Mouse (Mus musculus) spleen, adult 12 weeks (tissue): Measurements from ENCODE around the gene Zdhhc7.

ENCODE experiments used
- DNase-seq: peaks from one replicate; pipeline ENCODE4 v3.0.0; 2022; ENCODE audit warnings: low spot score

Zdhhc7 gene

GRCm38 (mm10) chr8:120114315-120114841, 13.1 kb upstream of the Zdhhc7 start:
- DNase-seq, result no peak

- DNase-seq, result peak; percentile 99
These were observed 12.5 kb upstream of the Zdhhc7 start, which contains the start of gene 6430548M08Rik for GRCm38 (mm10) chr8:120113758-120114255. TSS of gene 6430548M08Rik (plus strand) at chr8:120114152.

- DNase-seq, result no peak
These were observed 12.0 kb upstream of the Zdhhc7 start for GRCm38 (mm10) chr8:120113306-120113705.

DNA sequence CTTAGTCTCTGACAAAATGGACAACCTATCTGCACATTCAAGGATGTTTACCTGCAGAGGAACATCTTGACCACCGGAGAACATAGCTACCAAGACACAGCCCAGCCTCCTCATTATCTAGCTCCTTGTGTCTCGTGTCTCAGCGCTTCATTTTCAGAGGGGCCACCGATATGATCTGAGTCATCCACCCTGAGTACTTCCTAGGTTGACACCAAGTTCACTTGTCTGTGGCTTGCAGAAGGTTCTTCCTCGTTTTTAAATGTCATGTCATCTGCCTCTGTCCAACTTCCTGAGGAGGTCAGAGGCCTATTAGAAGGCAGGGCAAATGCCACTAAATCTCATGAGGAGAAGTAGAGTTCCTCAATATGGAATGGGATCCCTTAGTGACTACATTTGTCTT, 11.3 kb upstream of the Zdhhc7 start:
- no peak for DNase-seq

- no peak for DNase-seq
These were observed 10.1 kb upstream of the Zdhhc7 start for GRCm38 (mm10) chr8:120111382-120111781.

DNA sequence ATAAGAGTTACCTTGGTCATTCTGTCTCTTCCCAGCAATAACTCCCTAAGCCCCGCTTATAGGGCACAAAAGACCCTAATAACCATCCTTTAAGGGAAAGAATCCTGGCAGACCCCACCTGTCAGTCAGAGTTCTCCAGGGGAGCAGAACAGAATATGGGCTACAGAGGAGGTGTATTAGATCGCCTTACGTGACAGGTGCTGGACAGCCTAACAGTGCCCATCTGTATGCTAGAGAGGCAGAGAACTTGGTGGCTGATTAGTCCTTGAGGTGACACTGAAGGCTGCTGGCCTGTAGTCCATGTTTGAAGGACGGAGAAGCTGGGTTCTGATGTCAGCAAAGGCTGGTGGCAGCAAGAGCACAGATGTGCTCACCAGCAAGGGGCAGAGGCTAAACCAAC, 9.7 kb upstream of the Zdhhc7 start:
- DNase-seq, result no peak

GRCm38 (mm10) chr8:120109149-120109548, 7.9 kb upstream of the Zdhhc7 start:
- DNase-seq, result no peak

DNA sequence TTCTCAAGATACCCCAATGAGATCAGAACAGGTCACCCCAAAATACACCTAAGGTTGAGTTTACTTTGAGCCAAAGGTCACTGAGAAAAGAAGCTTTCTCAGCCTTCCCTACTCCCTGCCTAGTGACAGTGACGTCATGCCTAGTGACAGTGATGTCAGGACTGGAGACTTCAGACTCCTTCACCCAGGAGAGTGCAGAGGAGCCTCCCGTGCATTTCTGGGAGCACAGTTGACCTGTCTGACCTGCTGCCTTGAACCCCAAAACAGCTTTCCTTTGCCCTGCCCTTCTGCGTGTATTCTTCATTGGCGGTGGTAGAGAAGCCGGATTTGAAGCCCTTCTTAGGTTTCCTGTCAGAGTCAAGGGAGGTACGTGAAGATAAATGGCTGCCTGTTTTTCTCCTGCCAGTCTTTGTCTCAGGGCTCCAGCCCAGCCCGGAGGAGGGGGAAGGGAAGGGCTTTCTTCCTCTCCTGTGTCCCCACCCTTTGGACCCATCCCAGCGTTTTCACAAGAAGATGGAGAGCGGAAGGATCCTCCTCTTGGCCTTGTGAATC, 3.5 kb upstream of the Zdhhc7 start:
- no peak for DNase-seq

GRCm38 (mm10) chr8:120103916-120104315, 2.6 kb upstream of the Zdhhc7 start:
- no peak for DNase-seq

GRCm38 (mm10) chr8:120100388-120101067, 754 bp downstream of the Zdhhc7 start:
- DNase-seq, result no peak

- DNase-seq, result no peak
These were observed 4.8 kb downstream of the Zdhhc7 start for GRCm38 (mm10) chr8:120096486-120096885.

DNA sequence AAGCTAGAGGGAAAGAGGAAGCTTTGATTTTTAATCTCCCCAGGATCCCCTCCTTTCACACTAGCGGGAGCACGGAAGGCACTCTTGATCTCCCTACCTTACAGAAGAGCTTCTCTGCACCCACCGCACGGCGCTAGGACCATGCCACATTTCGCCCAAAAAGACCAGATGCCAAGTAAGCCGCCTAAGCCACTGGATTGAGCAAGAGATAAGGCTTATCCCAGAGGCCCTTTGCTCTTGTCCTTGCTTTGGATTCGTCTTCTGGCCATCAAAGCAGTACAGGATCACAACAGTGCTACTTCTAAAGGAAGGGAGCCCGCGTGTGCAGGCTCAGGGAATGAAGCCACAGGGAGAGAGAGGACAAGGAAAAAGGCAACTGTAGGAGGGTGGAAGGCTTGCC, 6.5 kb downstream of the Zdhhc7 start:
- DNase-seq, result no peak

DNA sequence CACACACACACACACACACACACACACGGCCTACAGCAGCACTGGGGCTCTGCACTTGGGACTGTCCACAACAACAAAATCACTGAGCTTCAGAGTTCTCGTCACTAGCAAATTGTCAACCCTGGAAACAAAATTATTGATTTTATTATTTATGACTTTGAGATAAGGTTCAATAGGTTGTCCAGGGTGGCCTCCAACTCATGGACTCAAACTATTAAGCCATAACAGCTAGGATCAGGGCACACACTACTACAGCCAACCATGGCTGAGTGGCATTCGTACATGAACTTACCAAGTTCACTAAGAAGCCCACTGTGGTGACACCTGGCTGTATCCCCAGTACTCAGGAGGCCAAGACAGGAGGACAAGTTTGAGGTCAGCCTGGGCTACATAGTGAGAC, 8.2 kb downstream of the Zdhhc7 start:
- DNase-seq, result no peak

GRCm38 (mm10) chr8:120091032-120091431, 10.2 kb downstream of the Zdhhc7 start:
- no peak for DNase-seq

GRCm38 (mm10) chr8:120089511-120089910, 11.8 kb downstream of the Zdhhc7 start:
- no peak for DNase-seq

DNA sequence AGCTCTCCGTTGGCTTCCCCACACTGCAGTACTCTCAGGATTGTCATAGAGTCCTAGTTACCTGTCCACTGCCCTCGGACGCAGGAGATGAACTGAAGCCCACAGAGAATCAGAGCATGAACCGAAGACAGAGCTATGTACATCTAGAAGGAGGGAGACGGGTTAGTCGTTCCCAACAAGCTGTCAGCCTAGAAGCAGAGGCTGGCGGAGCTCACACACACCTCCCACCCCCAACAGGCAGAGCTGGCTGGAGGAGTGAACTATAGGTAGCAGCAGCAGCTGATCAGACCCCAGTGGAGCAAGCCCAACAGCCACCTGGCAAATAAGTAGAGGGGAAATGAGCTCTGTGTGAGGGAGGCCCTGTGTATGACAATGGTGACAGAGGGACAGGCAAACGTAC, 16.5 kb downstream of the Zdhhc7 start:
- no peak for DNase-seq

- no peak for DNase-seq
These were observed 18.0 kb downstream of the Zdhhc7 start for GRCm38 (mm10) chr8:120083261-120083660.

- no peak for DNase-seq
These were observed 21.9 kb downstream of the Zdhhc7 start for GRCm38 (mm10) chr8:120079361-120079760.

GRCm38 (mm10) chr8:120078080-120078479, 23.2 kb downstream of the Zdhhc7 start:
- DNase-seq, result peak; percentile 39

DNA sequence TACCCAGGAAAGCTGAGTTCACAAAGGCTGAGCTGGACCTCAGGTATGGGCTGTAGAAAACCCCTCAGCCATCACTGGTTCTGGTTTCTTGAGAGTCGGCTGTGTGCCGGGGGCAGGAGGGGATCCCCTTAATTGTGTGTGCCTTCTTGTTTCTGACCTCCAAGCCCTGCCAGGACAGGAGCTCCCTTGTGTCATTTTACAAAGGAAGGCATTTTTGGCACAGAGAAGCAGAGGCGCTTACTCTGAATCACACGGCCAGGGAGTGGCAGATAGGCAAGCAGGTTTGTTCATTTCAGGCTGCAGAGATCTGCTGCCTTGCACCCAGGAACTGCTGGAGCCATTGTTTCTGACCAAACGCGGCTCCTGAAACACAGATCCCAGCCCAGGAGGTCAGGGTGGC, 25.9 kb downstream of the Zdhhc7 start:
- DNase-seq, result no peak

DNA sequence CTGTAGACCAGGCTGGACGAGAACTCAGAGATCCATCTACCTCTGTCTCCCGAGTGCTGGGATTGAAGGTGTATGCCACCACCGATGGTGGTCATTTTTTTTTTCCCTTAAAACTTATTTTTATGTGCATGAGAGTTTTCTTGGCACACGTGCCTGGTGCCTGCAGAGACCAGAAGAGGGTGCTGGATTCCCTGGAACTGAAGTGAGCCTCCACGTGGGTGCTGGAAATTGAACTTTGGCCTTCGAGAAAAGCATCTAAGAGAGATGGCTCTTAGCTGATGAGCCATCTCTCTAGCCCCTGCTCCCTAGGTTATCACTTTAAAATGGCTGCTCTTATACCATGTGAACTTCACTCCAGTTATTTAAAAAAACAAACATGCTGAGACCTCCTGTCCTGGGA, 26.8 kb downstream of the Zdhhc7 start:
- no peak for DNase-seq

DNA sequence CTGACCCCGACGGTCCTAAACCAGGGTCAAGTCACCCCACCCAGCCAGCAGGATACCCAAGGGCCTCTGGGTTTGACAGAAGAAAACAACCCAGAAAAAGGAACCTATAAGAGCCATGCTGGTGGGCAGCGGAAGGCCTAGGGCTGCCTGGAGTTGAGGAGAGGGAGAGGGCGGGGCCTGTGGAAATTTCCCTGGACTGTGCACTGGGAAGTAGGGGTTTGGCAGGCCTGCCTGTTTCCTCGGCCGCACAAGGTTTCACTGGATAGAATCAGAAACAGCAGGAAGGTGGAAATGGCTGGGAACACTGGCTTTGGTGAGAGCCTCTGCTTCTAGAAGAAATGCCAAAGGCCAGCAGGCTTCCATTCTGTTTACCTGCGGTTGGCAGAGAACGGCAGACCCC, 28.5 kb downstream of the Zdhhc7 start:
- no peak for DNase-seq

- DNase-seq, result no peak
These were observed 29.0 kb downstream of the Zdhhc7 start for GRCm38 (mm10) chr8:120072259-120072658.

DNA sequence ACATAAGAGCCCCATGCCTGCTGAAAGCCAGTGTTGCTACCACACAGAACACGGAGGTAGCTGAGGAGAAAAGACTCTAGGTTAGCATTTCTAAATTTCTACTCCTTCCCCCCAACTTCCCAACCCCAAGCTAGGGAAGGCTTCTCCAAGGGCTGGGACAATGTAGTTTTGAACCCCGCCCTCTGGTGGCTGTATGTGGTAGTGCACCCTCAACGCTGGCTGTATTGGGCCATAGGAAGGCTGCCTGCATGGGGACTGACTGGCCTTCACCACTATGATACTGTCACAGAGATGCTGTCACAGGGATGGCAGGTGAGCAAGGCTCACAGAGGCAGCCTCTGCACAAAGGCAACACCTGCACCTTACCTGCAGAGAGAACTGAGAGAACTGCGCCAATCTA, 29.6 kb downstream of the Zdhhc7 start:
- peak; percentile 63 for DNase-seq
